Mouse (Mus musculus) hindbrain, embryonic 16.5 days (tissue): ENCODE results near the gene Poc1b. TPM values are rescaled to one million over a fixed set of nuclear protein-coding genes. Genes with fewer than 3 reads are reported as not detected.

ENCODE experiments used
- ATAC-seq: fragments of 200-750 bp; cut with Nextera tagmentation; 2 replicates; pipeline ENCODE4 v1.8.0; 2017; ENCODE audit warnings: moderate TSS enrichment, moderate library complexity
- H3K27ac ChIP-seq: fragments of 300-500 bp; sonication (generic); 2 replicates; pipeline ENCODE4 v1.5.1; 2014; ENCODE audit warnings: low read depth, mild to moderate bottlenecking, control low read depth, low read length, moderate library complexity
- H3K27me3 ChIP-seq: fragments of 300-500 bp; sonication (generic); replicated peaks from 2 replicates; pipeline ENCODE4 v1.6.1; 2014; ENCODE audit warnings: low read length; ENCODE audit not compliant: control insufficient read depth, insufficient read depth
- H3K36me3 ChIP-seq: fragments of 300-500 bp; sonication (generic); 2 replicates; pipeline ENCODE4 v1.6.1; 2014; ENCODE audit warnings: mild to moderate bottlenecking, low read length, moderate library complexity, mixed read lengths; ENCODE audit not compliant: control insufficient read depth, insufficient read depth
- H3K4me1 ChIP-seq: fragments of 300-500 bp; sonication (generic); 2 replicates; pipeline ENCODE4 v1.6.1; 2014; ENCODE audit warnings: low read depth, low read length; ENCODE audit not compliant: control insufficient read depth, insufficient read depth
- H3K4me2 ChIP-seq: fragments of 300-500 bp; sonication (generic); 2 replicates; pipeline ENCODE4 v1.6.1; 2014; ENCODE audit warnings: mild to moderate bottlenecking, low read length, control low read depth, moderate library complexity
- H3K4me3 ChIP-seq: fragments of 300-500 bp; sonication (generic); 2 replicates; pipeline ENCODE4 v1.5.1; 2014; ENCODE audit warnings: mild to moderate bottlenecking, low read length, control low read depth, moderate library complexity
- H3K9ac ChIP-seq: fragments of 300-500 bp; sonication (generic); 2 replicates; pipeline ENCODE4 v1.6.1; 2014; ENCODE audit warnings: low read depth, mild to moderate bottlenecking, control low read depth, low read length, moderate library complexity
- H3K9me3 ChIP-seq: fragments of 300-500 bp; sonication (generic); 2 replicates; pipeline ENCODE4 v1.6.1; 2014; ENCODE audit warnings: mild to moderate bottlenecking, low read length, moderate library complexity; ENCODE audit not compliant: control insufficient read depth
- WGBS: fragments of 180-500 bp; shearing (Covaris S2); extraction: QIAGEN DNeasy Blood & Tissue Kit; methylation state at CpG from one replicate; pipeline ENCODE4 v1.1.7; 2014; 5-methylcytosine and 5-hydroxymethylcytosine counted together
- polyA plus RNA-seq: library from polyadenylated mRNA; unstranded; fragments of >200 nt; fragmentation: Nextera tagmentation; extraction: Ambion mirVana; gene quantifications from 2 replicates; pipeline ENCODE4 v1.2.1, GENCODE M21; 2015

Gene Poc1b
- polyA plus RNA-seq, 1 experiment from 2014 or later = 9.1 TPM

GRCm38 (mm10) chr10:99172906-99173507 is 66.2 kb downstream of the Poc1b start:
- Histone ChIP-seq H3K9ac (no peak overlapping the region), H3K36me3 (no peaks in the 10 kb centered on the region), H3K4me1 (peaks cover 5% of the 10 kb centered on the region), H3K4me2 (no peak overlapping the region), H3K4me3 (no peak overlapping the region), H3K27ac (no peak overlapping the region), H3K27me3 (no peaks in the 10 kb centered on the region), H3K9me3 (no peaks in the 10 kb centered on the region)
- no peak for ATAC-seq
- 45% methylated on average over 7 of the region's 7 CpGs for WGBS

GRCm38 (mm10) chr10:99176911-99177310 is 70.1 kb downstream of the Poc1b start:
- 60% methylated on average over 9 of the region's 9 CpGs for WGBS
- Histone ChIP-seq H3K9ac (no peak overlapping the region), H3K4me2 (no peak overlapping the region), H3K36me3 (no peaks in the 10 kb centered on the region), H3K9me3 (no peaks in the 10 kb centered on the region), H3K4me3 (no peak overlapping the region), H3K27ac (no peak overlapping the region), H3K4me1 (peaks cover 4% of the 10 kb centered on the region), H3K27me3 (no peaks in the 10 kb centered on the region)
- ATAC-seq = no peak

GRCm38 (mm10) chr10:99178118-99178517 is 71.3 kb downstream of the Poc1b start:
- 96% methylated on average over 2 of the region's 2 CpGs for WGBS
- Histone ChIP-seq H3K4me3 (no peak overlapping the region), H3K9ac (no peak overlapping the region), H3K9me3 (no peaks in the 10 kb centered on the region), H3K27ac (no peak overlapping the region), H3K4me2 (no peak overlapping the region), H3K4me1 (no peaks in the 10 kb centered on the region), H3K36me3 (no peaks in the 10 kb centered on the region), H3K27me3 (no peaks in the 10 kb centered on the region)
- ATAC-seq = no peak

- no peak overlapping the region for H3K27ac ChIP-seq
- H3K9ac ChIP-seq = no peak overlapping the region
- H3K4me1 ChIP-seq = no peaks in the 10 kb centered on the region
- no peaks in the 10 kb centered on the region for H3K9me3 ChIP-seq
- 94% methylated on average over 5 of the region's 5 CpGs for WGBS
- no peak overlapping the region for H3K4me2 ChIP-seq
- H3K4me3 ChIP-seq = no peak overlapping the region
- H3K36me3 ChIP-seq = no peaks in the 10 kb centered on the region
- ATAC-seq = no peak
- H3K27me3 ChIP-seq = no peaks in the 10 kb centered on the region
Observed at GRCm38 (mm10) chr10:99179122-99179521, 72.3 kb downstream of the Poc1b start.

- WGBS = 96% methylated on average over 4 of the region's 4 CpGs
Observed at GRCm38 (mm10) chr10:99179566-99179965, 72.7 kb downstream of the Poc1b start.

GRCm38 (mm10) chr10:99181497-99181896 is 74.7 kb downstream of the Poc1b start:
- Histone ChIP-seq H3K36me3 (no peaks in the 10 kb centered on the region), H3K27me3 (no peaks in the 10 kb centered on the region), H3K27ac (no peak overlapping the region), H3K4me1 (no peaks in the 10 kb centered on the region), H3K9me3 (no peaks in the 10 kb centered on the region), H3K4me3 (no peak overlapping the region), H3K9ac (no peak overlapping the region), H3K4me2 (no peak overlapping the region)
- 87% methylated on average over 8 of the region's 8 CpGs for WGBS
- no peak for ATAC-seq

More at GRCm38 (mm10) chr10:99179566-99179965, 72.7 kb downstream of the Poc1b start:
- no peak overlapping the region for H3K27ac ChIP-seq
- no peaks in the 10 kb centered on the region for H3K4me1 ChIP-seq
- no peak overlapping the region for H3K4me2 ChIP-seq
- H3K36me3 ChIP-seq = no peaks in the 10 kb centered on the region
- no peak overlapping the region for H3K9ac ChIP-seq
- no peaks in the 10 kb centered on the region for H3K27me3 ChIP-seq
- ATAC-seq = no peak
- no peaks in the 10 kb centered on the region for H3K9me3 ChIP-seq
- no peak overlapping the region for H3K4me3 ChIP-seq

- WGBS = 84% methylated on average over 5 of the region's 5 CpGs
- no peak overlapping the region for H3K4me3 ChIP-seq
- H3K27ac ChIP-seq = no peak overlapping the region
- H3K9ac ChIP-seq = no peak overlapping the region
- H3K36me3 ChIP-seq = no peaks in the 10 kb centered on the region
- no peaks in the 10 kb centered on the region for H3K4me1 ChIP-seq
- no peak overlapping the region for H3K4me2 ChIP-seq
- H3K27me3 ChIP-seq = no peaks in the 10 kb centered on the region
- H3K9me3 ChIP-seq = no peaks in the 10 kb centered on the region
- ATAC-seq = no peak
Observed at GRCm38 (mm10) chr10:99182107-99182506, 75.3 kb downstream of the Poc1b start.

- no peak for ATAC-seq
- WGBS = 97% methylated on average over 1 of the region's 1 CpGs
- Histone ChIP-seq H3K4me3 (no peak overlapping the region), H3K27me3 (no peaks in the 10 kb centered on the region), H3K36me3 (no peaks in the 10 kb centered on the region), H3K4me2 (no peak overlapping the region), H3K9me3 (no peaks in the 10 kb centered on the region), H3K9ac (no peak overlapping the region), H3K4me1 (no peaks in the 10 kb centered on the region), H3K27ac (no peak overlapping the region)
Observed at GRCm38 (mm10) chr10:99188175-99188574, 81.3 kb downstream of the Poc1b start.

GRCm38 (mm10) chr10:99188656-99189603 is 82.1 kb downstream of the Poc1b start:
- H3K27ac ChIP-seq = no peak overlapping the region
- H3K36me3 ChIP-seq = no peaks in the 10 kb centered on the region
- no peaks in the 10 kb centered on the region for H3K9me3 ChIP-seq
- no peak for ATAC-seq
- H3K27me3 ChIP-seq = no peaks in the 10 kb centered on the region
- 94% methylated on average over 21 of the region's 21 CpGs for WGBS
- no peak overlapping the region for H3K4me2 ChIP-seq
- H3K9ac ChIP-seq = no peak overlapping the region
- no peaks in the 10 kb centered on the region for H3K4me1 ChIP-seq
- H3K4me3 ChIP-seq = no peak overlapping the region
